22 mouse cellular contexts compared by ENCODE assay signal in genomic region chr4:82186892-82187291, GRCm38 (mm10).
DNase-seq lines count a peak whose midpoint lies in the region; ATAC-seq and TF ChIP-seq lines count a peak whose summit lies in the region.
"Had no signal": no experiment of that assay in that cellular context is flagged by ENCODE, and none has a peak within 500 bp of the region (broad histone marks: within the 10 kb centered on the region; RNA-seq: fewer than 3 reads in every experiment).

No protein-coding gene starts in this region.

- peak; percentile 43 for DNase-seq in A20 (ENCODE audit: low read depth, low spot score)
- DNase-seq in CH12.LX (ENCODE audit: extremely low read depth), result peak; percentile 58
- DNase-seq in splenic B cell, adult 2 months (ENCODE audit: low read depth, low spot score), result peak; percentile 13
- no peak for DNase-seq in kidney, adult 8-10 months
- no peak for DNase-seq in cerebellum, adult 11-12 months
- DNase-seq: adrenal gland, adult 2 months; adrenal gland, adult 8-10 months; adrenal gland, postnatal 10 days; adrenal gland, postnatal 14 days; adrenal gland, postnatal 25 days; adrenal gland, postnatal 36 days; B cell, adult 2 months; cerebellum, adult 11 months; cerebellum, adult 18-20 months; cerebellum, adult 2 months; cerebellum, adult 8-10 months; cerebellum, adult 9-10 months had no signal

- TF ChIP-seq RAD21 in CH12.LX (IDR thresholded peaks at IDR 0.05; ENCODE audit: low read depth, low read length), result no peak

- TF ChIP-seq CTCF in CH12.LX (conservative IDR thresholded peaks at IDR 0.05 in 1 of 2, IDR thresholded peaks at IDR 0.05 in 1 of 2; ENCODE audit: low read depth in 2 of 2, low read length in 2 of 2), result no peak

- H3K27ac ChIP-seq in CH12.LX (ENCODE audit: insufficient read depth, low read depth), result no peak overlapping the region
- H3K27ac ChIP-seq in forebrain, embryonic 15.5 days (replicated peaks), result no peak overlapping the region

- WGBS in forebrain, embryonic 15.5 days, result 97% methylated on average over 3 of the region's 3 CpGs

- no peaks in the 10 kb centered on the region for H3K9me3 ChIP-seq in CH12.LX (replicated peaks; ENCODE audit: low read length)
- no peaks in the 10 kb centered on the region for H3K9me3 ChIP-seq in forebrain, embryonic 15.5 days

- no peak overlapping the region for H3K4me3 ChIP-seq in CH12.LX (replicated peaks in 1 of 3; ENCODE audit: low read depth in 2 of 3, low read length in 2 of 3, poor library complexity in 1 of 3)
- no peak overlapping the region for H3K4me3 ChIP-seq in forebrain, embryonic 15.5 days

- ATAC-seq in forebrain, embryonic 15.5 days (replicated peaks), result no peak
- ATAC-seq: activated CD4-positive, CD25-positive, alpha-beta regulatory T cell, adult 4 months; CD4-positive, CD25-positive, alpha-beta regulatory T cell, adult 4 months; Patski had no signal

- H3K4me1 ChIP-seq in CH12.LX (ENCODE audit: control insufficient read depth in 1 of 2, insufficient read depth in 2 of 2), result peaks cover 4 to 7% of the 10 kb centered on the region in 2 experiments; a peak in 3 of 4 replicates
- no peaks in the 10 kb centered on the region for H3K4me1 ChIP-seq in forebrain, embryonic 15.5 days

- no peaks in the 10 kb centered on the region for H3K79me2 ChIP-seq in CH12.LX (replicated peaks; ENCODE audit: control insufficient read depth, extremely low read depth, insufficient read depth, poor library complexity, severe bottlenecking)

- TF ChIP-seq EP300 in CH12.LX (IDR thresholded peaks at IDR 0.05; ENCODE audit: low read length), result no peak

- H3K27me3 ChIP-seq in CH12.LX (replicated peaks), result no peaks in the 10 kb centered on the region
- no peaks in the 10 kb centered on the region for H3K27me3 ChIP-seq in splenic B cell, adult 2 months (ENCODE audit: control insufficient read depth, insufficient read depth, low read length, poor library complexity, severe bottlenecking)
- no peaks in the 10 kb centered on the region for H3K27me3 ChIP-seq in forebrain, embryonic 15.5 days
- H3K27me3 ChIP-seq: Patski had no signal

- H3K9ac ChIP-seq in CH12.LX (ENCODE audit: insufficient read depth, low read depth), result no peak overlapping the region
- no peak overlapping the region for H3K9ac ChIP-seq in forebrain, embryonic 15.5 days (replicated peaks)

- H3K36me3 ChIP-seq in CH12.LX (replicated peaks in 1 of 2; ENCODE audit: control insufficient read depth in 1 of 2, insufficient read depth in 1 of 2, low read length in 1 of 2), result no peaks in the 10 kb centered on the region
- no peaks in the 10 kb centered on the region for H3K36me3 ChIP-seq in splenic B cell, adult 2 months (ENCODE audit: control insufficient read depth, insufficient read depth, low read length, poor library complexity, severe bottlenecking)
- H3K36me3 ChIP-seq in forebrain, embryonic 15.5 days, result no peaks in the 10 kb centered on the region
- H3K36me3 ChIP-seq: G1E had no signal

- in situ Hi-C loops in CH12.LX (cut with MboI; ENCODE audit: low pct_ligation_motif_present, low pct_unique_long_range_greater_than_20kb, low sequenced_read_pairs), result no loop called here

- H3K4me2 ChIP-seq in CH12.LX (ENCODE audit: insufficient read depth, low read depth, poor library complexity, severe bottlenecking), result no peak overlapping the region
- no peak overlapping the region for H3K4me2 ChIP-seq in forebrain, embryonic 15.5 days (replicated peaks)

- dilution Hi-C loops in CH12.LX (cut with MboI; ENCODE audit: extremely low pct_ligation_motif_present, extremely low pct_unique_long_range_greater_than_20kb, low sequenced_read_pairs), result no loop called here

- no peak for TF ChIP-seq POLR2A in CH12.LX (IDR thresholded peaks at IDR 0.05; ENCODE audit: low read depth, low read length)

TF ChIP-seq in CH12.LX, 34 proteins besides CTCF, POLR2A, EP300 and RAD21:
- TF ChIP-seq ZNF384 (IDR thresholded peaks at IDR 0.05; ENCODE audit: low read depth, low read length) (peak; percentile 74; the same call in 1 of the 2 replicates), GABPA (IDR thresholded peaks at IDR 0.05; ENCODE audit: insufficient replicate concordance, low read depth, low read length) (no peak), ZKSCAN1 (IDR thresholded peaks at IDR 0.05; ENCODE audit: borderline replicate concordance, low read depth, low read length) (no peak), UBTF (IDR thresholded peaks at IDR 0.05; ENCODE audit: low read depth, low read length) (no peak), MAX (IDR thresholded peaks at IDR 0.05; ENCODE audit: low read length) (peak; percentile 36; the same call in 1 of the 2 replicates), PAX5 (IDR thresholded peaks at IDR 0.05; ENCODE audit: low read length) (no peak), NRF1 (IDR thresholded peaks at IDR 0.05; ENCODE audit: low read depth, low read length) (peak; percentile 51), CHD2 (IDR thresholded peaks at IDR 0.05; ENCODE audit: low read length) (no peak), POLR2AphosphoS2 (IDR thresholded peaks at IDR 0.05; ENCODE audit: low read depth, low read length) (no peak), SIN3A (IDR thresholded peaks at IDR 0.05; ENCODE audit: low read length) (no peak)

Comparison
In these comparisons a context has a peak if more than half of its experiments do, and no peak if none do; other contexts are left out.
1. DNase-seq: peak in A20 (single experiment), CH12.LX (single experiment) and splenic B cell, adult 2 months (single experiment); none in kidney, adult 8-10 months (0 of 2) and cerebellum, adult 11-12 months (single experiment).